27 mouse cellular contexts compared by ENCODE assay signal in the genomic region with DNA sequence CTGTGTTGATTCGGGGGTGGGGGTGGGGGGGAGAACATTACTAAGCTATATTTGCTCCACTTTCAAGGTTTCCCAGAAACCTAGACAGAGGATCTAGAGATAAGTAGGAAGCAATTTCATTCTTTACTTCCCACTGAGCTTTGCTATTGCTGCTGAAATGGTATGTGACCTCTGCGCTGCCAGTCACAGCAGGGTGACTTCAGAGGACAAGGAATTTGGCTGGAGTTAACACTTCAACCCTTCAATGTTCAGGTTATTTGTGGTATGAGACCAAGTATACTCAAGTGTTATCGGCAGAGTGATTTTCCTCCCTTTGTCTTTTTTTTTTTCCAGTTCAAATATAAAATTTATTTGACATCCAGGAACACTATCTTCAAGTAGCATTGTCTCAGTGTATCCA.
DNase-seq lines count a peak whose midpoint lies in the region; ATAC-seq and TF ChIP-seq lines count a peak whose summit lies in the region.
"Had no signal": no experiment of that assay in that cellular context is flagged by ENCODE, and none has a peak within 500 bp of the region (broad histone marks: within the 10 kb centered on the region; RNA-seq: fewer than 3 reads in every experiment).

No protein-coding gene starts in this region.

- H3K27me3 ChIP-seq in midbrain, postnatal 0 days (ENCODE audit: insufficient read depth, low read length) = no peaks in the 10 kb centered on the region
- H3K27me3 ChIP-seq in midbrain, embryonic 11.5 days (ENCODE audit: control insufficient read depth, insufficient read depth, low read length) = no peaks in the 10 kb centered on the region
- H3K27me3 ChIP-seq: hindbrain, embryonic 13.5 days; limb, embryonic 12.5 days; liver, embryonic 15.5 days; neural tube, embryonic 15.5 days had no signal

- peak; percentile 26 to 39 for DNase-seq in cerebellum, postnatal 10 days
- DNase-seq in cerebellum, adult 18-20 months = no peak
- peak; percentile 24 for DNase-seq in midbrain, postnatal 0 days (ENCODE audit: low spot score)
- no peak for DNase-seq in midbrain, embryonic 11.5 days (ENCODE audit: low spot score, missing footprints)
- peak; percentile 39 for DNase-seq in embryo, embryonic 11 days
- DNase-seq in lung, postnatal 4 days = no peak
- no peak for DNase-seq in urinary bladder, postnatal 36 days (ENCODE audit: low spot score in 2 of 2)
- DNase-seq: adrenal gland, adult 2 months; adrenal gland, postnatal 36 days; cerebellum, adult 8-10 months; kidney, adult 9 months; kidney, postnatal 10 days; lung, embryonic 14.5 days; lung, postnatal 14 days; midbrain, embryonic 14.5 days; right cerebral cortex, adult 18-20 months; spleen, adult 18-20 months; thymus, postnatal 14 days had no signal

- no peak overlapping the region for H3K4me2 ChIP-seq in midbrain, postnatal 0 days (ENCODE audit: low read depth, low read length, poor library complexity, severe bottlenecking)
- no peak overlapping the region for H3K4me2 ChIP-seq in midbrain, embryonic 11.5 days
- H3K4me2 ChIP-seq: hindbrain, embryonic 13.5 days; limb, embryonic 12.5 days; liver, embryonic 15.5 days; lung, embryonic 14.5 days; neural tube, embryonic 15.5 days had no signal

- no peak for TF ChIP-seq CTCF in midbrain, postnatal 0 days (IDR thresholded peaks at IDR 0.05)

- H3K9ac ChIP-seq in midbrain, postnatal 0 days (replicated peaks; ENCODE audit: low read length, poor library complexity, severe bottlenecking) = no peak overlapping the region
- H3K9ac ChIP-seq in midbrain, embryonic 11.5 days (ENCODE audit: low read length) = no peak overlapping the region
- H3K9ac ChIP-seq: hindbrain, embryonic 13.5 days; limb, embryonic 12.5 days; liver, embryonic 15.5 days; lung, embryonic 14.5 days; neural tube, embryonic 15.5 days had no signal

- ATAC-seq in midbrain, postnatal 0 days (ENCODE audit: low FRiP score) = no peak
- ATAC-seq in midbrain, embryonic 11.5 days (ENCODE audit: low FRiP score) = no peak
- ATAC-seq: forebrain, embryonic 16.5 days; intestine, embryonic 16.5 days; Patski had no signal

- no peaks in the 10 kb centered on the region for H3K36me3 ChIP-seq in midbrain, postnatal 0 days (ENCODE audit: insufficient read depth, low read length)
- no peaks in the 10 kb centered on the region for H3K36me3 ChIP-seq in midbrain, embryonic 11.5 days (ENCODE audit: control insufficient read depth, insufficient read depth, low read length)
- H3K36me3 ChIP-seq: G1E; hindbrain, embryonic 13.5 days; limb, embryonic 12.5 days; liver, embryonic 15.5 days; neural tube, embryonic 15.5 days had no signal

- no peaks in the 10 kb centered on the region for H3K9me3 ChIP-seq in midbrain, postnatal 0 days (ENCODE audit: low read length)
- no peaks in the 10 kb centered on the region for H3K9me3 ChIP-seq in midbrain, embryonic 11.5 days (ENCODE audit: control insufficient read depth, low read length)
- H3K9me3 ChIP-seq: G1E; hindbrain, embryonic 13.5 days; limb, embryonic 12.5 days; liver, embryonic 15.5 days; neural tube, embryonic 15.5 days had no signal

- no peak overlapping the region for H3K4me3 ChIP-seq in midbrain, postnatal 0 days (ENCODE audit: low read depth, low read length)
- no peak overlapping the region for H3K4me3 ChIP-seq in midbrain, embryonic 11.5 days (ENCODE audit: low read depth, low read length)
- H3K4me3 ChIP-seq: erythroblast, embryonic 14.5 days; hindbrain, embryonic 13.5 days; limb, embryonic 12.5 days; liver, embryonic 15.5 days; neural tube, embryonic 15.5 days had no signal

- no peak overlapping the region for H3K27ac ChIP-seq in midbrain, postnatal 0 days (ENCODE audit: low read depth, low read length)
- no peak overlapping the region for H3K27ac ChIP-seq in midbrain, embryonic 11.5 days (ENCODE audit: low read depth, low read length)
- H3K27ac ChIP-seq: hindbrain, embryonic 13.5 days; limb, embryonic 12.5 days; liver, embryonic 15.5 days; neural tube, embryonic 15.5 days had no signal

- WGBS in midbrain, postnatal 0 days = 18% methylated on average over 3 of the region's 3 CpGs
- 19% methylated on average over 3 of the region's 3 CpGs for WGBS in midbrain, embryonic 11.5 days

- H3K4me1 ChIP-seq in midbrain, postnatal 0 days (ENCODE audit: insufficient read depth, low read length) = no peaks in the 10 kb centered on the region
- H3K4me1 ChIP-seq in midbrain, embryonic 11.5 days (ENCODE audit: control insufficient read depth, insufficient read depth, low read length) = no peaks in the 10 kb centered on the region
- H3K4me1 ChIP-seq: hindbrain, embryonic 13.5 days; limb, embryonic 12.5 days; liver, embryonic 15.5 days; neural tube, embryonic 15.5 days had no signal

Comparison
In these comparisons a context has a peak if more than half of its experiments do, and no peak if none do; other contexts are left out.
1. DNase-seq: peak in cerebellum, postnatal 10 days (2 of 2), midbrain, postnatal 0 days (single experiment) and embryo, embryonic 11 days (single experiment); none in cerebellum, adult 18-20 months (0 of 2), midbrain, embryonic 11.5 days (single experiment), lung, postnatal 4 days (0 of 2) and urinary bladder, postnatal 36 days (0 of 2).